Mouse (Mus musculus) c-Kit-positive CD71-positive TER-119-positive erythroid progenitor cells, embryonic 14.5 days (primary cell): ENCODE results near the gene Atp13a3.
A peak's percentile ranks its signal among the peaks of the same experiment; 100 is the strongest.
"Not testable (repeated sequence)": the region's sequence is repeated elsewhere in the genome, so short reads cannot be mapped to it uniquely, and the experiment has no call there.

Experiments
- DNase-seq: peaks from one replicate; pipeline ENCODE4 v3.0.0-alpha.2; 2013; ENCODE audit warnings: low spot score

Gene Atp13a3

DNA sequence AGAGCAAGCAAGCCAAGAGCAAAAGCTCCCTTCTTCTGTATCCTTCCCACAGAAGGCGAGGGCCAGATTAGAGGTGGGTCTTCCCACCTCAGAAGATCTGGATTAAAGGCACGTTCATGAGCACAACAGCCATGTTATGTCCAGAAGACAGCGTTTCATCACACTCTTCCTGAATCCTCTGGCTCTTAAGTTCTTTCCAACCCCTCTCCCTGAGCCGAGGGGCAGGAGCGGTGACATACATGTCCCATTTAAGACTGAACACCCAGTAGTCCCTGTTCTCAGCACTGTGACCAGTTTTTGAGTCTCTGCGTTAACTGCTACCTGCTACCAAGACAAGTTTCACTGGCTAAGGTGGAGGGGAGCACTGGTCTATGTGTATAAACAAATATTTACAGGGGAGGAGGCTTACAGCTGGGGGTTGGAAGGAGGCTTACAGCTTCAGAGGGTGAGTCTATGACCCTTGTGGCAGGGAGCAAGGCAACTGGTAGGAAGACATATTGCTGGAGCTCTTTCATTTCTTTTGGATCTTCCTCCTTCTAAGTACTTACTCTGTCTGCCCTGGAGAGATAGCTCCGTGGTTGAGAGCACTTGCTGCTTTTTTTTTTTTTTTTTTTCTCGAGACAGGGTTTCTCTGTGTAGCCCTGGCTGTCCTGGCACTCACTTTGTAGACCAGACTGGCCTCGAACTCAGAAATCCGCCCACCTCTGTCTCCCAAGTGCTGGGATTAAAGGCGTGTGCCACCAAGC, at the start of gene Atp13a3:
TSS of gene Atp13a3 (minus strand) at position 51 of the 746 bp plus-strand sequence.
- DNase-seq: no peak

DNA sequence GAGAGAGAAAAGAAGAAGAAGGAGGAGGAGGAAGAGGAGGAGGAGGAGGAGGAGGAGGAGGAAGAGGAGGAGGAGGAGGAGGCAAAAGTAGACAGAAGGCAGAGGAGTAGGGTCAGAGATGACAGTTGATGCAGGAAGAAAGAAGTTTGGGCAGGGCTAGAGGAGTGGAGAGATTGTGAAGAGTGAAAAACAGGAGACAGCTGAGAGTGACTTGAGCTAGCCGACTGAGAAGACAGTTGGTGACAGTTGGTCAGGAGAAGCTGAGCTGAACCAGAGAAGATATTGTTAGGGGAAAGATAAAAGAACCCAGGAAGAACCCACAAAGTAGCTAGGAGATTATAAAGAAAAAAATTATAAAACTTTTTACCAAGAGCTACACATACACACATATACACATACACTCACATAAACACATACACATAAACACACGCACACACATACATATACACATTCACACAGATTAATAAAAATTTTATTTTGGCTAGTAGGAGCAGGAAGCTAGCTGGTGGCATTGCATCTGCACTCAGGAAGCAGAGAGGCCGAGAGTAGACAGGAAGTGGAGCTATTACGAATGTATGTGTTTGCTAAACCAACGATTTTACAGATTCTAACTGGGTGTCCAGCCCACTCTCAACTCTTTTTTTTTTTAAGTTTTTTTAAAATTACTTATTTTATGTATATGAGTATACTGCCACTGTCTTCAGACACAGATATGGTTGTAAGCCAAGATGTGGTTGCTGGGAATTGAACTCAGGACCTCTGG, 47.6 kb upstream of the Atp13a3 start:
- no peak for DNase-seq

DNA sequence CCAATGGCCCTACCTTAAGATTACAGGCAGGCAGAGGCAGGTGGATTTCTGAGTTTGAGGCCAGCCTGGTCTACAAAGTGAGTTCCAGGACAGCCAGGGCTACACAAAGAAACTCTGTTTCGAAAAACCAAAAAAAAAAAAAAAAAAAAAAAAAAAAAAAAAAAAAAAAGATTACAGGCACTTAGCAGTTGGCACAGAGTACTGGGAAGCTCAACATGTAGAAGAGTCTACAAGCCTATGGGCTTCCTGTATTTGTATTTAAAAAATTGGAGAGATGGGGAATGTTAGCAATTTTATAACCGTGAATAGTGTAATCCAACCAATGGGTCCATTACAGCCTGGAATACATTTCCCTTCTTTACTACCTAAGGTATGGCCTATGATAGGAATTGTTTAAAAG, 45.4 kb upstream of the Atp13a3 start:
- DNase-seq: not testable (repeated sequence)

DNA sequence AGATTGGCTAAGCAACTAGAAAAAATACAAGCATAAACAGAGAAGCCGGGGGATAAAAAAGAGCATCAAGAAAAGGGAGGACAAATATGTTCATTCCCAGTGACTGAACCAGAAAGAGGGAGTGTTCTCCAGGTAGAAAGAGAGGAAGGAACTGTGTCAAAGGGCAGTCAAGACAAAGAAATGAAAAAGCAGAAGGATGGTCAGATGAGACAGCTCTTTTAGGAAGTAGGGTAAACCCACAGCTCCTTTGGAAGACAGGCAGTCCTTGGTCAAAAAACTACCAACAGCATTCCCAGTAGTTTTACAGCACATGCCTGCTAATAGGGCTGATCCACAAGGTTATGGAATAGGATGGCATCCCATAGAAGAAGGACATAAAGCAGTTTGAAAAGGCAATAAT, 43.2 kb upstream of the Atp13a3 start:
- DNase-seq: no peak

DNA sequence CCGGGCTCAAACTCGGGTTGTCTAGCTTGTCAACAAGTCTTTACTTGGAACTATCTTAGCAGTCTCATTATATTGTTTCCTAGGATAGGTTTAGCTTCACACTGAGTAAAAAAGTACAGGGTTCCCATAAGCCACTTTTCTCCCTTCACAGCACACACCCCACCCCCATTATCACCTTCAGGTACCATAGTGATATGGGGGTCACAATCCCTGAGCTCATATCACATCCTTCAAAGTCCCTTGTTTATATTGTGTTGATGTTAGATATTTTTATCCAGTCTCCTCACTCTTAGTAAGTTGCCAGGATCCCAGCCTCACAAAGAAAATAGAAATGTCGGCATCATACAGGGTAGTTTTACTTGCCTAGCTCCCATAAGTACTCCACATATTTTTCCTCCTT, 42.4 kb upstream of the Atp13a3 start:
- no peak for DNase-seq

- DNase-seq: no peak
Measured at GRCm38 (mm10) chr16:30447642-30448041, 41.9 kb upstream of the Atp13a3 start.

DNA sequence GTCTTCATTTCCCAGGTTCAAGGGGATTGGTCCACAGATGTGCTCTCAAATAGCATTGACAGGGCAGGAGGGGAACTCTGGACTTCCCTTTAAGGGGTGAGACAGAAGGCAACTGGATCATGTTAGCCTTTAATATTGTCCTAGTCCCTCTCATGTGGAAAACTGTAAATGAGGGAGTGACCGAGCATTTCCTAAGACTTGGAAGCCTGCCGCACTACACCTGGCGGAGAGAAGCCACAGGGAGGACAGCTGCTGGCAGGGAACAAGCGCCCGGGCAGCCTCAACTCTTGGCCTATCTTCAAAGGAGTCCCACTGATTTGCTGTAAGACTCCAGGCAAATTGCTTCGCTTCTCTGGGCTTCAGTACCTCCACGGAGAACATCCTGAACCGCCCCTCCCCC, 37.6 kb upstream of the Atp13a3 start:
- no peak for DNase-seq

DNA sequence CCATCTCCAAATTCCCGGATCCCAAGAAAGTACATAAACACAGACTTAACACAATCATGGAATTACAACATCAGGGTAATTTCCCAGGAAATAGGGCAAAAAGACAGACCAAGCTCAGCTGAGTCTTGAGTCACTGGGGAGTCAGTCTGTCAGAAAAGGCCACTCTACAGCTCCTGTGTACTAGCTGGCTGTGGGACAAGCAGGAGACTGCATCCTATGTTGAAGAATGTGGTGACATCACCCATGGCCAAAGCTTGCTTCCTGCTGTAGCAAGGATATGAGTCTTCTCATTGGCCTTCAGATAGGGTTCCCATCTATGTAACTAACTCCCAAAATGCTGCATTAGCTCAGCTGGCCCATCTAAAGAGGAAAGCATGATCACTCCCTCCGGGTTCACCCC, 36.7 kb upstream of the Atp13a3 start:
- DNase-seq: no peak

DNA sequence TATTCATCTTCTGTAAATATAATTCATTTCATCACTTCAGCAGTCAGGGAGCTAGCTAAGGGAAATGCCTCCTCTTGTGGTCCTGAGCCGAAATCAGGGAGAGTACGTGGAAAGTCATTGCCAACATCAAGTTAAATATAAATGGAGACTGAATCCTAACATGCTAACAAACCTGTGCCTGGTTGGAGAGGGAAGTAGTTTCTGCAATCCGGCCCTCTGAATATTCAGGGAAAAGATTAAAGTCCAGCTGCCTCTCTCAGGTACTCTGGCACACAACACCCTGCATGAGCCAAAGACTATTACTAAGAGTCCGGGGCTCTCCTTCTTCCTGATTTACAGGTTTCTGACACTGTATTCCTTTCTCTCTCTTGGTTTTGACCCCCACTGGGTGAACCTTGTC, 35.6 kb upstream of the Atp13a3 start:
- no peak for DNase-seq

GRCm38 (mm10) chr16:30439841-30440240, 34.1 kb upstream of the Atp13a3 start:
- DNase-seq: no peak

- DNase-seq: no peak
Measured at GRCm38 (mm10) chr16:30439411-30439810, 33.6 kb upstream of the Atp13a3 start.

GRCm38 (mm10) chr16:30436276-30436675, 30.5 kb upstream of the Atp13a3 start:
- DNase-seq: no peak

DNA sequence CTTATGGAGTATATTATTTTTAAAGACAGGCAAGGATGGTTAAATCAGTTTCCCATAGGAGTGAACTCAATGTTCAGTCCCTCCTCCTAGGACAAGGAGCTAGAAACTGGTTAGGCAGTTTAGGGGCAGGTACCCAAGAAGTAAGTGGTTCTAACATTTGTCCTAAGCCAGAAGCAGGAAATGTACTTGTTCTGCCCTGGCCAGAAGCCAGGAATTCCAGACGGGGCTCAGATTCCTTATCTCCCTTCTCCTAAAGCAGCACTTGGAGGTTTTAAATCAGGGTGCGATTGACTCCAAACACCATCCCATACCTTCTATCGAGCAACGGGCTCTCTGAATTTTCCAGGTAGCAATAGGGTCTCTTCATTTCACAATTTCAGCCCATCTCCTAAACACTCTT, 29.6 kb upstream of the Atp13a3 start:
- DNase-seq: no peak

DNA sequence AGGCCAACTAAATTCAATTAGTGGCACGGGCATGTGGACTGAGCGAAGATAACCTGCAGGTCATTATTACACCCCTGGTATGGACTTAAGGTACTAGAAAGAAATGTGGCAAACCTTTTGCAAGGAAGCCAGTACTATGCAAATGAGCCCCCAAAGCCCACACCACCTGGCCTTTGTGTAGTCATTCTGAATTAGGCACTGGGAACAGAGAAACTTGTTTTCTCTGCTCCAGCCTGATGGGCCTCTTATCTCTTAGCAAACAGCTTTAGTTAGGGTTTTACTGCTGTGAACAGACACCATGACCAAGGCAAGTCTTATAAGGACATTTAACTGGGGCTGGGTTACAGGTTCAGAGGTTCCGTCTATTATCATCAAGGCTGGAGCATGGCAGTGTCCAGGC, 27.4 kb upstream of the Atp13a3 start:
- DNase-seq: no peak

GRCm38 (mm10) chr16:30432111-30432510, 26.3 kb upstream of the Atp13a3 start:
- no peak for DNase-seq

DNA sequence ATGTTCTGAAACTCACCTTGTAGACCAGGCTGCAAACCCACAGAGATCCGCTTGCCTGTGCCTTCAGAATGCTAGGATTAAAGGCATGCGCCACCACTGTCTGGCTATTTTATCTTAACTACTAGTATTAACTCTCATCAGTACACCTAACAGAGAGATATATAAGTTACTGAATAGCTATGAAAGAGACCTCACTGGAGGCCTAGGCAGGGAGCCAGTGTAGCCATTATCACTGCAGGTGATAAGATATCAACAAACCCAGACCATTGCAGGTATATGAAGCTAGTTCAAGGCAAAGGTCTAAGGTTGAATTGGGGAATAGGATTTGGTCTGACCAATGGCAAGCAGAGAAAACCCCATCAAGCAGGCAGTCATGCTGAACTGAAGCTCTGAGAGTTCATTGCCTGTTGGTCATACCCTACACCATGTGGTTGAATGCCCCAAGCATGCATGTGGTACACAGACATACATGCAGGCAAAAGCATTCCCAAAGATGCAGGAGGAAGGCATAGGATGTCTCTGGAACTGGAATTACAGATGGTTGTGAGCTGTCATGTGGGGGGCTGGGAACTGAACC, 24.8 kb upstream of the Atp13a3 start:
- no peak for DNase-seq

DNA sequence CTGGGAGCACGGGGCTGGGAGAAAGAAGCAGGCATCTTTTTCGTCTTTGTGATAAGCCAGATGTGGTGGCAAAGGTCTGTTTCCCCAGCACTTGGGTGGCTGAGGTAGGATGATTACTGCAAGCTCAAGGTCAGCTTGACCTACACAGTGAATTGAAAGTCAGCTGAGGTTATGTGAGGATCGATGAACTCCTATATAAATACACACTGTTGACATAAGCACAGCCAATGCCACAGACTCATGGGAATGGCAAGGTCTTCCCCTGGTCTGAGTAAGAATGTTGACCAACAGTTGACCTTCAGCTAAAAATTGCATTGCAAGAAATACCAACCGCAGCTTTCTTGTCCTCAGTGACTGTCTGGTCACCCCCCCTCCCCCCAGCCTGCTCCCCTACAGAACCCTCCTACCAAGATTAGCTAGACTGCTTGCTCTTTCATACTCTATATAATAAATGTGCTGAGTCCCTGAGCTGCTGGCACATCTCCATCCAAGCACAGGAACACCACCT, 23.0 kb upstream of the Atp13a3 start:
- no peak for DNase-seq

DNA sequence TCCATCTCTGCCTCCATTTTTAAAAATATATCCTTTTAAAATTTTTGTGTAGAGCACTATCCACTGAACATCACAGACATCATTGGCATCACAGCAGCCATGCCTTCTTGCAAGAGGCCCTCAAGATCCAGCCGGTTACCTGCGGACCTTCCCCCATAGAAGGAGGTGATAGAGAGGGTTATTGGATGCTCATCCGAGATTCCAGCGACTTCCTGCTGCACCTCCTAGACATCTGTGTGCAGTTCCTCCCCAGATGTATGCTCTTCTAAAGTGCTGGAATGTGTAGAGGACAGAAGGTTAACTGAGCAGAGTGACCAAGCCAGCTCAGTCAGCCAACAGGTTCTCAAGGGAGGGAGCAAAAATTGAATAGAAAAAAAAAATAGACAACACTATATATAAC, 21.7 kb upstream of the Atp13a3 start:
- no peak for DNase-seq

GRCm38 (mm10) chr16:30427003-30427402, 21.2 kb upstream of the Atp13a3 start:
- no peak for DNase-seq

DNA sequence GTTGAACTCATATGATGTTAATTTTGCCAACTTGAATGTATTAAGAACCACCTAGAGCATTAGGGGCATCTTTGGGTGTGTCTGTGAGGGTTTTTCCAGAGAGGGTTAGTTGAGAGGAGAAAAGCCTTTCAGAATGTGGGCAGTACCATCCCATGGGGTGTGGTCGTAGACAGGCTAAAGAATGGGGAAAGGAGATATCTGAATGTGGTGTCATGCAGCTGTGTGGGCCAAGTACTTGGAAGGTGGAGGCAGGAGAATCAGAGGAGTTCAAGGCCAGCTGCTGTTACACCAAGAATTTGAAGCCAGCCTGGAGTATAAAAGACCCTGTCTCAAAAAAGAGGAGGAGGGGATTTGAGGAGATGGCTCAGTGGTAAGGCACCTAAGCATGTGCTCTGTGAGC, 20.2 kb upstream of the Atp13a3 start:
- DNase-seq: peak; percentile 72

GRCm38 (mm10) chr16:30424053-30424452, 18.3 kb upstream of the Atp13a3 start:
- no peak for DNase-seq

DNA sequence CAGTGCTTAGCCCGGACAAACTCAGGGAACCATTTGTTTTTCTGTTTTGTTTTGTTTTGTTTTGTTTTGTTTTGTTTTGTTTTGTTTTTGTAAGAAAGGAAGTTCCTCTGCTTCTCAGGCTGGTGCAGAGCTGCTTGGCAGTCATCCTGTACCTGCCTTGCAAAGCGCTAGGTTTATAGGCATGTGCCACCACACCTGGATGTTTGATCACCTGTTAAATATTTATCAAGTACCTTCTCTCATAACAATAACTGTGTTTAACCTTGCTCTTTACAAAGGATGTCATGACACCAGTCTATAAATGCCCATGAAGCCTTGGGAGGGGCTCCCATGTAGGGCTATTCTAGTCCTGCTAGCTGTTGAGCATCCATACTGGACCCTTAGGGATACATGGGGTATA, 10.9 kb upstream of the Atp13a3 start:
- no peak for DNase-seq

DNA sequence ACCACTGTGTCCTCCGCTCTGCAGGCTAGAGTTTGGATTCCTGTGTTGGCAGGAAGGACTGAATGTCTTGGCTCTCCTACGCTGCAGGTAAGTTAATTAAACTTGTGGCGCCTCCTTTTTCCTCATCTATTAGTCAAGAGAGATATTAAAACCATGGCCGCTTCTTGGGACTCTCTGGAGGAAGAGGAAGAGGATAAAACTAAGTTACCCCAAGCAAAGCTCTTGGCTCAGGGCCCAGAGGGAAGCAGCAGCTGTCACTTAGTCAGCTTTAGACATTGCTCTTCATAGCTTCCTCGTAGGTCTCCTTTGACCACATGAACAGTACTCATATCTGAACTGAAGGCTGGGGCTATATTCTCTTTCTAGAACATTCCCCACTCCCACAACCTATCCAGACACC, 10.5 kb upstream of the Atp13a3 start:
- no peak for DNase-seq
